Mouse (Mus musculus) thymus, adult 2 months (tissue): ENCODE data around the gene Adgrl3. TPM values are rescaled to one million over a fixed set of nuclear protein-coding genes. Genes with fewer than 3 reads are reported as not detected.

Experiments used
- DNase-seq: peaks from one replicate; pipeline ENCODE4 v3.0.0; 2021
- H3K27ac ChIP-seq: fragments of 200-500 bp; 2 replicates; pipeline ENCODE4 v1.5.1; 2012; ENCODE audit warnings: low read length, control low read depth; ENCODE audit not compliant: control insufficient read depth, insufficient read depth
- H3K27me3 ChIP-seq: fragments of 200-500 bp; 2 replicates; pipeline ENCODE4 v1.6.1; 2012; ENCODE audit warnings: mild to moderate bottlenecking, low read length, moderate library complexity, mixed read lengths; ENCODE audit not compliant: control insufficient read depth, insufficient read depth
- H3K36me3 ChIP-seq: fragments of 200-500 bp; 2 replicates; pipeline ENCODE4 v1.6.1; 2012; ENCODE audit warnings: mild to moderate bottlenecking, low read length, moderate library complexity; ENCODE audit not compliant: control insufficient read depth, insufficient read depth
- H3K4me1 ChIP-seq: fragments of 200-500 bp; replicated peaks from 2 replicates; pipeline ENCODE4 v1.6.1; 2012; ENCODE audit warnings: low read length; ENCODE audit not compliant: control insufficient read depth, insufficient read depth
- H3K4me3 ChIP-seq: fragments of 200-500 bp; 2 replicates; pipeline ENCODE4 v1.5.1; 2012; ENCODE audit warnings: mild to moderate bottlenecking, low read length, control low read depth, moderate library complexity; ENCODE audit not compliant: control insufficient read depth, insufficient read depth
- CTCF ChIP-seq: fragments of 200-500 bp; IDR thresholded peaks from 2 replicates; pipeline ENCODE4 v1.5.1; 2012; ENCODE audit warnings: mild to moderate bottlenecking, control low read depth, low read length, moderate library complexity, borderline replicate concordance; ENCODE audit not compliant: control insufficient read depth, poor library complexity, insufficient read depth; ENCODE audit errors: extremely low read depth
- POLR2A ChIP-seq: fragments of 200-500 bp; IDR thresholded peaks from 2 replicates; pipeline ENCODE4 v1.6.1; 2012; ENCODE audit warnings: mild to moderate bottlenecking, low read length, control low read depth, moderate library complexity; ENCODE audit not compliant: control insufficient read depth, poor library complexity, insufficient read depth; ENCODE audit errors: extremely low read depth
- WGBS: fragments of 180-500 bp; shearing (Covaris S2); methylation state at CpG from one replicate; pipeline ENCODE4 v1.1.7; 2018; 5-methylcytosine and 5-hydroxymethylcytosine counted together
- polyA plus RNA-seq: library from polyadenylated mRNA; depleted of rRNA; stranded (reverse); fragments of >200 nt; gene quantifications from 2 replicates; pipeline ENCODE4 v1.2.3, GENCODE M21; 2012

Gene Adgrl3
- polyA plus RNA-seq, 1 experiment: 0.62 TPM

DNA sequence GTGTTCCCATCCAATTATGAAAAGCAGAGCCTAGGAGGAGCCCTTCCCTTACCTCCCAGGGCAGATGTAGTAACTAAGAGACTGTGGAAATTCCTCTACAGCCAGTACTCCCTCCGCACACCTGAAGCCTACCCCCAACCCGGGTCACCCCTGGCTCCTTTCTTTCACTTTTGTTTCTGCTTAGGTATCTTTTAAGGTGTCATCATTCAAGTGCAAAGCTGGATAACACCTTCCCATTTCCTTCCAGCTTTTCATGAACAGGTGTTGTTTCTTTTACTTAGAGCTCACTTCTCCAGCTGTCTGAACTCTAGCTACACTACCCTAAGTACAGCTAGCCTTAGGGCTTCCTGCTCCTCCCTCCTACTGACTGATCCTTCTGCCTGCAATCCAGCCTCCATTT is 634.0 kb downstream of the Adgrl3 start:
- no peaks in the 10 kb centered on the region for H3K4me1 ChIP-seq
- WGBS: 69% methylated on average over 2 of the region's 2 CpGs
- TF ChIP-seq CTCF (no peak), POLR2A (no peak)

DNA sequence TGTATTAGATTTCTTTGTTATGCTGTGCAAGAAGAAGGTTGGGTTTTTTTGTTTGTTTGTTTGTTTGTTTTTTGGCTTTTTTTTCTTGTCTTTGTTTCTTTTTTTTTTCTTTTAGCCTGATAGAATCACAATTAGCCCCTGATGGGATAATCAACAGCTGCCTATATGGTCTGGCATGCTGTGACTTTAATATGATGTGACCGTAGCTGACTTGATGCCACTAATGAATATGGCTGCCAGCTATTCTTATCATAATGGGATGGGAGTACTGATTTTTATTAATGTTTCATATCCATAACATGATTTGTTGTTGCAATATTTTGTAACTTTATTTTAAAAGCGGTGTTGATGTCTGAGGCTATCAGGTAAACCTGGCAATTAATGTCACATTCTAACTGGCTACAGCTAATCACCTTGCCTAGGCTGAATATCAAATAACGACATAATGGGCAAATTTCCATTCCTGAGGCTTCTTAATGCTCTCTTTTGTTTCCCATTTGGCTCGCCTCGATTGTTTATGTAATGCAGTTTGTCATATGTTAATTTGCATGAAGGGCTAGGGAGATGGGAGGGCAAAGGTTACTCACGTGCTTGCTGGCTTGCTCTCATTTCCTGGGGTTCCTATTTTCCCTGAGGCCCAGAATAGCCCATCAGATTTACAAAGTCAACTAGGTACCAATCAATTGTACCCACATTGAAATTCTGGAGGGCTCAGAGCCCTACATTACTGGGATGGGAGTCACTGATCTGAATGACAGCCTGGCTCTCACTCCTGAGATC is 641.9 kb downstream of the Adgrl3 start:
- H3K27ac ChIP-seq: no peak overlapping the region
- H3K4me1 ChIP-seq: no peaks in the 10 kb centered on the region
- H3K4me3 ChIP-seq: no peak overlapping the region
- TF ChIP-seq CTCF (no peak), POLR2A (no peak)
- no peaks in the 10 kb centered on the region for H3K36me3 ChIP-seq
- no peaks in the 10 kb centered on the region for H3K27me3 ChIP-seq
- no peak for DNase-seq
- WGBS: 67% methylated on average over 6 of the region's 6 CpGs

More for the DNA sequence above, 634.0 kb downstream of the Adgrl3 start:
- H3K36me3 ChIP-seq: no peaks in the 10 kb centered on the region
- H3K27ac ChIP-seq: no peak overlapping the region
- no peak for DNase-seq
- no peak overlapping the region for H3K4me3 ChIP-seq
- H3K27me3 ChIP-seq: no peaks in the 10 kb centered on the region

DNA sequence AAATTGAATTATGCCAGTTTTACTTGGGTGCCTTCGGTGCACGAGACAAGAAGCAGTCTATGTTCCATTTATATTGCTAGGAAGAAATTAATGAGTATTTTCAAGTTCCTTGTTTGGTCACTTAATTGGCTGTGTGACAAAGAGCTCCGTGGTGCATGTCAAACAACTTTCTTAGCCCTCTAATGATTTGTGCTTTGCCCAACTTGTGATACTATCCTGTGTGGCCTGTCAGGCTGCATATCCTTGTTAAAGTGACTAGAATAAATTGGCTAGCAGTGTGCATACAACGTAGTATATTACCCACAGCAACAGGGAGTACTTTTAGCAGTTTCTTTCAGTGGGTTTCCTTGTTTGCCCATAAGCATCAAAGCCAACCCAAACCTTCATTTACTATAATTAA is 651.1 kb downstream of the Adgrl3 start:
- WGBS: 75% methylated on average over 4 of the region's 4 CpGs
- H3K36me3 ChIP-seq: no peaks in the 10 kb centered on the region
- no peak for TF ChIP-seq POLR2A
- no peak for TF ChIP-seq CTCF
- no peaks in the 10 kb centered on the region for H3K4me1 ChIP-seq
- no peak overlapping the region for H3K4me3 ChIP-seq
- H3K27me3 ChIP-seq: no peaks in the 10 kb centered on the region
- no peak for DNase-seq
- H3K27ac ChIP-seq: no peak overlapping the region

DNA sequence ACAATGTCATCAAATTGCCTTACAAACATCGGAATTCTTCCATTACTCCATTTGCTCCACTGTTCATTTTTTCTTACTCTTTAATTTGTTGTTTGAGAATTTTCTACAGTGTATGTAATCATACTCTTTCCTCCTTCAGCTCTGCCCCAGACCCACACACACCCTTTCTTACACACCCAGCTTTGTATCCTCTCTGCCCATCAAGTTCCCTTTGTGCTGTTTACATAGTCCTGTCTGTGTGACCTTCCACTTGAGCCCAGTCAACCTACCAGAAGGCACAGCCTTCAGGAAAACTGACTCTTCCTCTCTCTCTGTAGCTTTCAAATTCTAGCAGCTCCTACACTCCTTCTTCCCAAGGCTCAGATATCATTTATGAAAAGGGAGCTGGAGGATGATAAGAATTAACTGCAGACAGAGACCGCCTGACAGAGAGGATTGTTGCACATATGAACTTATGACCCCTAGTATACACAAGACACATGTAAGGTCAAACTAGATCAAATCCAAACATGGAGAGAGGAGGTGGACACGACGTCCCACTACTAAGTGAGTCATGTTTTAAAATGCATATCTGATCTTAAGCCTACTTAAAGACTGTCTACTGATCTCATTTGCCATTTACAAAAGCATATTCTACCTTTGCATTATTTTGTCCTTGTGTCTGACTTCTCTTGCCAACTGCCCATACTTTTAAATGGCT is 654.5 kb downstream of the Adgrl3 start:
- Histone ChIP-seq H3K36me3 (no peaks in the 10 kb centered on the region), H3K27me3 (no peaks in the 10 kb centered on the region), H3K27ac (no peak overlapping the region), H3K4me3 (no peak overlapping the region), H3K4me1 (no peaks in the 10 kb centered on the region)
- no peak for DNase-seq
- WGBS: 97% methylated on average over 4 of the region's 4 CpGs
- TF ChIP-seq CTCF (no peak), POLR2A (no peak)

DNA sequence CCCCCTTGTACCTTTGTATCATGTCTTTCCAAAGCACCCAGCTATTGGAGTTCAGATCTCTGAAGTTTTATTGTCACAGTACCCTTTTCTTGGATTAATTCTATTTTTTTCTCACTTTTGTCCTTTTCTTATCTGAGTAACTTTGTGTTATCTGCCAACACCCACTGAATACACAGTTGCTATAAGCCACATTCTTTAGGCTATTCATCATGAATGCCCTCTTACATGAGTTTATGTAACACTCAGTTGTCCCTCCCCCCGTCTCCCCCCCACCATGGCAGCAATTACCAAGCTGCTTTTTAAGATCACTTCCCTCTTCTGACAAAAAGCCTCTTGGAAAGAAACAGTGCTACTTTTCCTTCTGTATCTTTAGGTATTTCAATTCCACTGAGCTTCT is 655.0 kb downstream of the Adgrl3 start:
- no peak overlapping the region for H3K4me3 ChIP-seq
- no peaks in the 10 kb centered on the region for H3K36me3 ChIP-seq
- no peak overlapping the region for H3K27ac ChIP-seq
- no peaks in the 10 kb centered on the region for H3K27me3 ChIP-seq
- DNase-seq: no peak
- TF ChIP-seq POLR2A (no peak), CTCF (no peak)
- WGBS: 52% methylated on average over 1 of the region's 1 CpGs
- no peaks in the 10 kb centered on the region for H3K4me1 ChIP-seq

DNA sequence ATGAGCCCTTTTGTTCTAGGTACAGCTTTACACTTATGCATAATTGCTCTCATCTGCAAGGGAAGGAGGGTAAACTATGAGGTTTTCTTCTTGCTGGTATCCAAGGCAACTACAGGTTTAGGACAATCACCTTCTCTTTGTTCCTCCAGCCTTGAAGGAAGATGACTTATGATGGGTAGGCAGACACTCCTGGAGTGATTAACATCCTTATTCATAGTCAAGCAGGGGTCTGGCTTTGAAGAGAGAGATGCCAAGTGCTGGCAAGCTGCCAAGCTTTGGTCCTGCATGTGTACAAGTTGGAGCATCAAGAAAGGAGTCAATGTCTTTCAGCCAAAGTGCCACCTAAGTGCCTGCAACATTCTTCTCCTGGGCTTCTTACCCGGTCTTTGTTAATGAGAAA is 657.0 kb downstream of the Adgrl3 start:
- no peaks in the 10 kb centered on the region for H3K4me1 ChIP-seq
- no peak for DNase-seq
- no peak overlapping the region for H3K4me3 ChIP-seq
- WGBS: 100% methylated on average over 1 of the region's 1 CpGs
- no peak overlapping the region for H3K27ac ChIP-seq
- H3K36me3 ChIP-seq: no peaks in the 10 kb centered on the region
- H3K27me3 ChIP-seq: no peaks in the 10 kb centered on the region
- TF ChIP-seq CTCF (no peak), POLR2A (no peak)

DNA sequence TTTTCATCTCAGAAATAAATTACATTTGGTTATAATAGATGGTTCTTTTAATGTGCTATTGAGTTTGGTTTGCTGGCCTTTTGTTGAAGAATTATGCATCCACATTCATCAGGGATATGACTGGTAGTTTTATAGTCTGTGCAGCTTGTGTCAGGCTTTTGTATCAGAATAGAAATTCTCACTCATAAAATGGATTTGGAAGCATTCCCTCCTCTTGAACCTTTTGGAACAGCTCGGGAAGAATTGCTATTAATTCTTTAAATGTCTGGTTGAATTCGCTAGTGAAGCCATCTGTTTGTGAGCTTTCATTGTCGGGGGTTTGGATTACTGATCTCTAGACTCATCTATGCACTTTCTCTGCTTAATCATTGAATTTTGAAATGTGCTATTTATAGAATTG is 666.3 kb downstream of the Adgrl3 start:
- Histone ChIP-seq H3K4me3 (no peak overlapping the region), H3K27ac (no peak overlapping the region), H3K36me3 (no peaks in the 10 kb centered on the region), H3K4me1 (no peaks in the 10 kb centered on the region), H3K27me3 (no peaks in the 10 kb centered on the region)
- TF ChIP-seq POLR2A (no peak), CTCF (no peak)
- DNase-seq: no peak
- 89% methylated on average over 3 of the region's 3 CpGs for WGBS
